Mouse (Mus musculus) neural tube, embryonic 11.5 days (tissue): ENCODE measurements at regions not wholly inside any gene's neighbourhood (a gene's known extent, or its start where the extent isn't known, plus 50 kb on each side); places are given as distances from the start of the nearest gene placed in this dataset.

Experiments used
- ATAC-seq: fragments of 200-750 bp; cut with Nextera tagmentation; 2 replicates; pipeline ENCODE4 v1.8.0; 2017; ENCODE audit warnings: moderate number of reproducible peaks, mild to moderate bottlenecking, moderate TSS enrichment, moderate library complexity; ENCODE audit not compliant: insufficient read depth, low FRiP score, low TSS enrichment
- DNase-seq: peaks from one replicate; pipeline ENCODE4 v3.0.0-alpha.2; 2015; ENCODE audit warnings: low spot score
- H3K27ac ChIP-seq: fragments of 300-500 bp; sonication (generic); 2 replicates; pipeline ENCODE4 v1.5.1; 2014; ENCODE audit warnings: low read depth, mild to moderate bottlenecking, low read length
- H3K27me3 ChIP-seq: fragments of 300-500 bp; sonication (generic); 2 replicates; pipeline ENCODE4 v1.6.1; 2014; ENCODE audit warnings: mild to moderate bottlenecking, low read length, mixed read lengths; ENCODE audit not compliant: control insufficient read depth, insufficient read depth
- H3K36me3 ChIP-seq: fragments of 300-500 bp; sonication (generic); 2 replicates; pipeline ENCODE4 v1.6.1; 2014; ENCODE audit warnings: mild to moderate bottlenecking, low read length, moderate library complexity, mixed read lengths; ENCODE audit not compliant: control insufficient read depth, insufficient read depth
- H3K4me1 ChIP-seq: fragments of 300-500 bp; sonication (generic); 2 replicates; pipeline ENCODE4 v1.6.1; 2014; ENCODE audit warnings: low read length, mixed read lengths; ENCODE audit not compliant: control insufficient read depth, insufficient read depth
- H3K4me2 ChIP-seq: fragments of 300-500 bp; sonication (generic); 2 replicates; pipeline ENCODE4 v1.6.1; 2014; ENCODE audit warnings: low read depth, mild to moderate bottlenecking, moderate library complexity
- H3K4me3 ChIP-seq: fragments of 300-500 bp; sonication (generic); 2 replicates; pipeline ENCODE4 v1.5.1; 2014; ENCODE audit warnings: low read depth, low read length
- H3K9ac ChIP-seq: fragments of 300-500 bp; sonication (generic); 2 replicates; pipeline ENCODE4 v1.6.1; 2014; ENCODE audit warnings: mild to moderate bottlenecking, low read length
- H3K9me3 ChIP-seq: fragments of 300-500 bp; sonication (generic); 2 replicates; pipeline ENCODE4 v1.6.1; 2016; ENCODE audit warnings: low read length; ENCODE audit not compliant: control insufficient read depth
- WGBS: fragments of 180-500 bp; shearing (Covaris S2); extraction: QIAGEN DNeasy Blood & Tissue Kit; methylation state at CpG from one replicate; pipeline ENCODE4 v1.1.7; 2014; 5-methylcytosine and 5-hydroxymethylcytosine counted together

- Histone ChIP-seq H3K27ac (no peak overlapping the region), H3K36me3 (no peaks in the 10 kb centered on the region), H3K4me1 (no peaks in the 10 kb centered on the region), H3K9ac (no peak overlapping the region), H3K4me3 (no peak overlapping the region), H3K4me2 (no peak overlapping the region), H3K9me3 (no peaks in the 10 kb centered on the region), H3K27me3 (no peaks in the 10 kb centered on the region)
- no peak for ATAC-seq
- WGBS = 93% methylated on average over 5 of the region's 5 CpGs
- no peak for DNase-seq
Measured at GRCm38 (mm10) chr9:72198976-72199375, 75.7 kb upstream of the Zfp280d start.

GRCm38 (mm10) chr9:72204357-72204905 lies 70.2 kb upstream of the Zfp280d start:
- Histone ChIP-seq H3K4me1 (no peaks in the 10 kb centered on the region), H3K9ac (no peak overlapping the region), H3K4me2 (no peak overlapping the region), H3K27me3 (no peaks in the 10 kb centered on the region), H3K27ac (no peak overlapping the region), H3K4me3 (no peak overlapping the region), H3K9me3 (no peaks in the 10 kb centered on the region), H3K36me3 (no peaks in the 10 kb centered on the region)
- DNase-seq (no peak), ATAC-seq (no peak)
- 91% methylated on average over 2 of the region's 2 CpGs for WGBS

- WGBS = 82% methylated on average over 7 of the region's 7 CpGs
- H3K9ac ChIP-seq = no peak overlapping the region
- H3K9me3 ChIP-seq = no peaks in the 10 kb centered on the region
- H3K4me3 ChIP-seq = no peak overlapping the region
- DNase-seq (no peak), ATAC-seq (no peak)
- no peak overlapping the region for H3K4me2 ChIP-seq
- no peaks in the 10 kb centered on the region for H3K27me3 ChIP-seq
- no peaks in the 10 kb centered on the region for H3K36me3 ChIP-seq
- H3K27ac ChIP-seq = no peak overlapping the region
- H3K4me1 ChIP-seq = no peaks in the 10 kb centered on the region
Measured at GRCm38 (mm10) chr9:72205815-72206214, 68.8 kb upstream of the Zfp280d start.

- DNase-seq (no peak), ATAC-seq (no peak)
- WGBS = 74% methylated on average over 2 of the region's 2 CpGs
- Histone ChIP-seq H3K4me2 (no peak overlapping the region), H3K9ac (no peak overlapping the region), H3K9me3 (no peaks in the 10 kb centered on the region), H3K27ac (no peak overlapping the region), H3K4me3 (no peak overlapping the region), H3K36me3 (no peaks in the 10 kb centered on the region), H3K27me3 (no peaks in the 10 kb centered on the region), H3K4me1 (no peaks in the 10 kb centered on the region)
Measured at GRCm38 (mm10) chr9:72206911-72207310, 67.7 kb upstream of the Zfp280d start.

DNA sequence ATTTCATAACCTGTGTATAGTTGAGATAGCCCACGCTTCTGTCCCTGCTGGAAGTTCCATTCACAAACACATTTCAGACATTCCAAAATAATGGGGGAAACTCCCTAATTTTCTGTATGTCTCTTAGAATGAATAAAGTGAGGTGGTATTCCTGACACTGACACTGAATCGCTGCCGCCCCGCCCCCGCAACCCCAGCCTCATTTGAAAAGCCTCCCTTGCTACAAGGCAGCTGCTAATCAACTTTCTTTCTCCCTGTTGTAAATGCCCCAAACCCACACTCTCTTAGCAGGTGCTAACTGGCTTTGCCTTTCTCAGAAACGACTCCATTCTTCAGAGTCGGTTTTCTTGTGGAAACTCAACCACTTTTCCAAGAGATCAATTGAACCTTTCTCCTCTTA lies 66.4 kb upstream of the Zfp280d start:
- DNase-seq (no peak), ATAC-seq (no peak)
- no peak overlapping the region for H3K4me2 ChIP-seq
- H3K36me3 ChIP-seq = no peaks in the 10 kb centered on the region
- WGBS = 53% methylated on average over 7 of the region's 7 CpGs
- no peaks in the 10 kb centered on the region for H3K9me3 ChIP-seq
- H3K9ac ChIP-seq = no peak overlapping the region
- H3K27me3 ChIP-seq = no peaks in the 10 kb centered on the region
- H3K4me3 ChIP-seq = no peak overlapping the region
- no peaks in the 10 kb centered on the region for H3K4me1 ChIP-seq
- H3K27ac ChIP-seq = no peak overlapping the region

GRCm38 (mm10) chr9:72217296-72218028 lies 57.2 kb upstream of the Zfp280d start:
- H3K27ac ChIP-seq = no peak overlapping the region
- H3K9me3 ChIP-seq = no peaks in the 10 kb centered on the region
- no peaks in the 10 kb centered on the region for H3K4me1 ChIP-seq
- DNase-seq (no peak), ATAC-seq (no peak)
- H3K9ac ChIP-seq = no peak overlapping the region
- H3K27me3 ChIP-seq = no peaks in the 10 kb centered on the region
- H3K36me3 ChIP-seq = no peaks in the 10 kb centered on the region
- no peak overlapping the region for H3K4me2 ChIP-seq
- 71% methylated on average over 11 of the region's 11 CpGs for whole genome bisulfite sequencing
- H3K4me3 ChIP-seq = no peak overlapping the region

DNA sequence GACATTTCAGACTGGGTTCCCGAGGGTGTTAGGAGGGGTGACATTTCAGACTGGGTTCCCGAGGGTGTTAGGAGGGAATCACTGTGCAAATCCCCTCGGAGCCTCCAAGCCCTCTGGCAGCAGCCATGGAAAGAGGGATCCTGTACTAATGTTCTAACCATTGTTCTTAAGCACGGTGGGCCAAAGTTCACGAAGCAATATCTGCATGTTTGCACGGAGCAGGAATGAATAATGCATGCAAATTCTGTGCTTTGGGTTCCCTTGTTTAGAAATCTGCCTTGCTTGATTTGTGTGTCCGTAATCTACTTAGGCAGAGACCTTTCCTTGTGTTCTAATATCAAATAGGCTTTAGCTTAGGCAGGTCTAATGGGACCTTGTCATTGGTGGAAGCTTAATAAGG lies 55.9 kb upstream of the Zfp280d start:
- no peaks in the 10 kb centered on the region for H3K36me3 ChIP-seq
- DNase-seq = no peak
- no peak overlapping the region for H3K27ac ChIP-seq
- 65% methylated on average over 7 of the region's 7 CpGs for WGBS
- H3K4me3 ChIP-seq = no peak overlapping the region
- no peak overlapping the region for H3K9ac ChIP-seq
- no peaks in the 10 kb centered on the region for H3K9me3 ChIP-seq
- H3K4me1 ChIP-seq = no peaks in the 10 kb centered on the region
- no peak for ATAC-seq
- H3K27me3 ChIP-seq = no peaks in the 10 kb centered on the region
- no peak overlapping the region for H3K4me2 ChIP-seq

DNA sequence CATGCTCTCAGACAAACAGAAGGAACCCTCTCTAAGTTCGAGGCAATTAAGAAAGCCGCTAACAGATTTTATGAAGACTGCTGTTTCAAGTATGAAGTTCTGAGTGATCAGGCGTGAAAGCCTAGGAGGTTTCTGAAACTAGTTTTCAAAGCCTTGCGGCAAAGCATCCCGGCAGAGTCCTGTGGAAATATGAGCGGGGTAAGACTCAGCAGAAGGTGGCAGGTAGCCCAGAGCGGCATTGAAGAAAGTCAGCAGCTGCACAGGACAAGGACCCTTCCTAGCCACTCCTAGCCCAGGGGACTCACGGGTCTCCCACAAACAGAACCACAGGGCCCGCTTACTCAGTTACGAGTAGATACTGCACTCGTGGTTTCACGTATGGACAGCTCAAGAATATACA lies 54.8 kb upstream of the Zfp280d start:
- no peaks in the 10 kb centered on the region for H3K9me3 ChIP-seq
- H3K4me1 ChIP-seq = no peaks in the 10 kb centered on the region
- H3K4me3 ChIP-seq = no peak overlapping the region
- 86% methylated on average over 12 of the region's 12 CpGs for WGBS
- H3K27me3 ChIP-seq = no peaks in the 10 kb centered on the region
- H3K36me3 ChIP-seq = no peaks in the 10 kb centered on the region
- H3K9ac ChIP-seq = no peak overlapping the region
- no peak overlapping the region for H3K4me2 ChIP-seq
- no peak for DNase-seq
- H3K27ac ChIP-seq = no peak overlapping the region
- ATAC-seq = no peak

DNA sequence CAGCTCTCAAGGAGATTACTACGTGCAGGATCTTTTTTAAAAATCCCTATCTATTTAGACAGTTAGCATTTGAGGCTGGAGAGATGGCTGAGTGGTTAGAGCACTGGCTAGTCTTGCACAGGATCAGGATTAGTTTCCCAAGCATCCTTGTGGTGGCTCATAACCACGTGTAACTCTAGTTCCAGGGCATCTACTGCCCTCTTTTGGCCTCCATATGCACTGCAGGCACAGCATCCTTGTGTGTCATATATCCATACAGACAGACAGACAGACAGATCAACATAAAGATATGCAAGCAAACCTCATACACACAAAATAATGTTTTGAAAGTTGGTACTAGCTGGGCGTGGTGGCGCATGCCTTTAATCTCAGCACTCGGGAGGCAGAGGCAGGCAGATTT lies 53.3 kb upstream of the Zfp280d start:
- no peak overlapping the region for H3K9ac ChIP-seq
- no peak for DNase-seq
- 83% methylated on average over 5 of the region's 5 CpGs for WGBS
- no peak overlapping the region for H3K4me2 ChIP-seq
- no peak overlapping the region for H3K27ac ChIP-seq
- no peaks in the 10 kb centered on the region for H3K36me3 ChIP-seq
- H3K9me3 ChIP-seq = no peaks in the 10 kb centered on the region
- H3K4me1 ChIP-seq = no peaks in the 10 kb centered on the region
- H3K27me3 ChIP-seq = no peaks in the 10 kb centered on the region
- ATAC-seq = no peak
- H3K4me3 ChIP-seq = no peak overlapping the region
